Mouse (Mus musculus) urinary bladder, adult 2 months (tissue): ENCODE measurements at regions not wholly inside any gene's neighbourhood (a gene's known extent, or its start where the extent isn't known, plus 50 kb on each side); places are given as distances from the start of the nearest gene placed in this dataset.

Experiments
- DNase-seq: peaks from one replicate; pipeline ENCODE4 v3.0.0; 2022; ENCODE audit warnings: low spot score

- DNase-seq = no peak
These were observed 180.5 kb upstream of the Dlk1 start for GRCm38 (mm10) chr12:109272101-109272500.

- no peak for DNase-seq
These were observed 137.8 kb upstream of the Dlk1 start for GRCm38 (mm10) chr12:109314850-109315249.

GRCm38 (mm10) chr12:109325986-109326385, 126.6 kb upstream of the Dlk1 start:
- DNase-seq = no peak

- no peak for DNase-seq
These were observed 81.3 kb upstream of the Dlk1 start for GRCm38 (mm10) chr12:109371327-109371726.

- no peak for DNase-seq
These were observed 66.8 kb upstream of the Dlk1 start for GRCm38 (mm10) chr12:109385794-109386193.

GRCm38 (mm10) chr12:109388791-109389190, 63.8 kb upstream of the Dlk1 start:
- DNase-seq = no peak

- DNase-seq = peak; percentile 9
These were observed 62.2 kb upstream of the Dlk1 start for GRCm38 (mm10) chr12:109390388-109390920.

- DNase-seq = no peak
These were observed 61.6 kb upstream of the Dlk1 start for GRCm38 (mm10) chr12:109390978-109391377.

GRCm38 (mm10) chr12:109393326-109393725, 59.3 kb upstream of the Dlk1 start:
- DNase-seq = no peak

- peak; percentile 69 for DNase-seq
These were observed 58.8 kb upstream of the Dlk1 start for GRCm38 (mm10) chr12:109393795-109394194.

- no peak for DNase-seq
These were observed 58.2 kb upstream of the Dlk1 start for GRCm38 (mm10) chr12:109394396-109394795.

GRCm38 (mm10) chr12:109396614-109397013, 56.0 kb upstream of the Dlk1 start:
- DNase-seq = no peak

- no peak for DNase-seq
These were observed 55.2 kb upstream of the Dlk1 start for GRCm38 (mm10) chr12:109397175-109398058.

- no peak for DNase-seq
These were observed 54.1 kb upstream of the Dlk1 start for GRCm38 (mm10) chr12:109398473-109398872.

GRCm38 (mm10) chr12:109398951-109399350, 53.7 kb upstream of the Dlk1 start:
- no peak for DNase-seq

GRCm38 (mm10) chr12:109399591-109399990, 53.0 kb upstream of the Dlk1 start:
- DNase-seq = no peak

- DNase-seq = no peak
These were observed 52.6 kb upstream of the Dlk1 start for GRCm38 (mm10) chr12:109400041-109400440.

GRCm38 (mm10) chr12:109400936-109401586, 51.6 kb upstream of the Dlk1 start:
- DNase-seq = no peak

- DNase-seq = no peak
These were observed 50.9 kb upstream of the Dlk1 start for GRCm38 (mm10) chr12:109401696-109402095.

- no peak for DNase-seq
These were observed 50.4 kb upstream of the Dlk1 start for GRCm38 (mm10) chr12:109402226-109402625.
